Mouse (Mus musculus) embryonic facial prominence, embryonic 11.5 days (tissue): ENCODE results near the gene Zfp422. TPM values are rescaled to one million over a fixed set of nuclear protein-coding genes. Genes with fewer than 3 reads are reported as not detected.
"Not testable (repeated sequence)": the region's sequence is repeated elsewhere in the genome, so short reads cannot be mapped to it uniquely, and the experiment has no call there.

ENCODE experiments used
- ATAC-seq: fragments of 200-750 bp; cut with Nextera tagmentation; replicated peaks from 2 replicates; pipeline ENCODE4 v1.8.0; 2017; ENCODE audit warnings: low read depth; ENCODE audit not compliant: insufficient number of reproducible peaks, low FRiP score, low TSS enrichment
- DNase-seq: peaks from one replicate; pipeline ENCODE4 v3.0.0-alpha.2; 2015; ENCODE audit warnings: low spot score
- H3K27ac ChIP-seq: fragments of 300-500 bp; sonication (generic); replicated peaks from 2 replicates; pipeline ENCODE4 v1.5.1; 2014; ENCODE audit warnings: mild to moderate bottlenecking, low read depth, low read length, control low read depth
- H3K27me3 ChIP-seq: fragments of 300-500 bp; sonication (generic); 2 replicates; pipeline ENCODE4 v1.6.1; 2014; ENCODE audit warnings: mild to moderate bottlenecking, low read length, moderate library complexity, mixed read lengths; ENCODE audit not compliant: control insufficient read depth, insufficient read depth
- H3K36me3 ChIP-seq: fragments of 300-500 bp; sonication (generic); replicated peaks from 2 replicates; pipeline ENCODE4 v1.6.1; 2014; ENCODE audit warnings: low read depth, mild to moderate bottlenecking, low read length, moderate library complexity, mixed read lengths; ENCODE audit not compliant: control insufficient read depth, insufficient read depth
- H3K4me1 ChIP-seq: fragments of 300-500 bp; sonication (generic); 2 replicates; pipeline ENCODE4 v1.6.1; 2014; ENCODE audit warnings: low read length, mixed read lengths; ENCODE audit not compliant: control insufficient read depth, insufficient read depth
- H3K4me2 ChIP-seq: fragments of 300-500 bp; sonication (generic); 2 replicates; pipeline ENCODE4 v1.6.1; 2014; ENCODE audit warnings: low read depth, mild to moderate bottlenecking, control low read depth, low read length, moderate library complexity
- H3K4me3 ChIP-seq: fragments of 300-500 bp; sonication (generic); 2 replicates; pipeline ENCODE4 v1.5.1; 2014; ENCODE audit warnings: low read depth, low read length, control low read depth
- H3K9ac ChIP-seq: fragments of 300-500 bp; sonication (generic); replicated peaks from 2 replicates; pipeline ENCODE4 v1.6.1; 2014; ENCODE audit warnings: mild to moderate bottlenecking, control low read depth, low read length
- H3K9me3 ChIP-seq: fragments of 300-500 bp; sonication (generic); replicated peaks from 2 replicates; pipeline ENCODE4 v1.6.1; 2016; ENCODE audit warnings: mild to moderate bottlenecking, low read length, inconsistent platforms, mixed read lengths; ENCODE audit not compliant: control insufficient read depth
- WGBS: fragments of 180-500 bp; shearing (Covaris S2); extraction: QIAGEN DNeasy Blood & Tissue Kit; methylation state at CpG from one replicate; pipeline ENCODE4 v1.1.7; 2014; 5-methylcytosine and 5-hydroxymethylcytosine counted together
- polyA plus RNA-seq: library from polyadenylated mRNA; unstranded; fragments of >200 nt; fragmentation: Nextera tagmentation; extraction: Ambion mirVana; gene quantifications from 2 replicates; pipeline ENCODE4 v1.2.1, GENCODE M21; 2014

Gene Zfp422
- polyA plus RNA-seq, 1 experiment from 2014 or later = 353 TPM

DNA sequence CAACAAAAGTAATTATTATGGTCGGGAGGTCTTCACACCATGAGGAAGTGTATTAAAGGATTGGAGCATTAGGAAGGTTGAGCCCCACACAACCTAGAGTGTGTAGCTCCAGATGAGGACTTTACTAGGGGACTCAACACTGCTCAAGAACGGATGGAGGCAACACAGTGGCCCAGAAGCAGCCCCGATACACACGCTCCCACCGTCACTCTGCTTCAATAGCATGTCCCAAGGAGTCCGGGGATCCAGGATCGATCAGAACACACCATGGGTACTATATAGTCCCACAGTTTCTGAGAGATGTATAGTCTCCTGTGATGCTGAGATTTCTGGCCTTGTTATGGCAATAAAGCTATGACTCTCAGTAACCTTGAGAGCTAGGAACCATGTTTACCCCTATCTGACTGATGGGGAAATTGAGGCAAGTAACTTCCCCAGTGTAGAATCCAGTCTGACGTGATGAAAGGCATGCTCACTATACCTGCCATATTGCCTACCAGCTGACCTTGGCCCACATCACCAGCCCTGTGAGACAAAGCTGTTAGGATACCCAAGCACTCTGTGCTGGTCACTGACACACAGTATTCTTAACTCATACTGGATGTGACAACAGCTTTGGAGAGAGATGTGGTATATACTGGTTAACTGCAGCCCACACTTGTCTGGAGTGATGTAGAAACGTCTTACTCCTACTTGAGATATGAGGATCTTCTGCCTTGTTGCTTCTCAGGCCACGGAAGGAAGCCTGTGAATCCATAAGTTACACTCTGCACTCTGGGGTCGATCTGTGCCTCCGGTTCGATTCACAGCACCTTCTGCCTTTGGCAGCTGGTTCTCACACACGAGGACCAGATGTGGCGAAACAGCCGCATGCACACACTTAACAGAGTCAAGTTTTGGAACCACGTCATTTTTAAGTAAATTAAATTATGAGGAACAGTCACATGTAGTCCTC, 5.2 kb upstream of the Zfp422 start:
- WGBS = 90% methylated on average over 17 of the region's 17 CpGs
- Histone ChIP-seq H3K9me3 (no peaks in the 10 kb centered on the region), H3K9ac (no peak overlapping the region), H3K27me3 (no peaks in the 10 kb centered on the region), H3K36me3 (no peaks in the 10 kb centered on the region), H3K4me3 (no peak overlapping the region), H3K4me1 (no peaks in the 10 kb centered on the region), H3K27ac (no peak overlapping the region), H3K4me2 (no peak overlapping the region)
- DNase-seq (no peak), ATAC-seq (no peak)

DNA sequence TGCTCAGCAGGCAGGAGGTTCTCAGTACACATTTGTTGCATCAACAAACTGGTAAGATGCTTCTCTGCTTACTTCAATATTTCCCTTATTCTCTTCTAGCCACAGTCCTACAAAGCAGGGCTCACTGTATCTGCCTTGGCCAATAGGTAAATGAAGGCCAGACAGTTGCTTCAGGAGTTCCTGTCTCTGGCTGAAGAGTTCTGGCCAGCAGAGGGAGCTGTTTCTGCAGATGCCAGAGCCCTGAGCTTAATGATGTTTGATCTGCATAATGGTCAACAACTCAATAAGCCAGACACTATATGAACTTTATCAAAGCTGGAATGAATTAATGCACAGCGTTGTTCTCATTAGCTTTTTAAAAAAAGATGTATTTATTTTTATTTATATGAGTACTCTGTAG, 3.3 kb upstream of the Zfp422 start:
- 50% methylated on average over 1 of the region's 1 CpGs for WGBS
- Histone ChIP-seq H3K4me3 (no peak overlapping the region), H3K9ac (no peak overlapping the region), H3K4me1 (no peaks in the 10 kb centered on the region), H3K36me3 (no peaks in the 10 kb centered on the region), H3K9me3 (no peaks in the 10 kb centered on the region), H3K27ac (no peak overlapping the region), H3K4me2 (no peak overlapping the region), H3K27me3 (no peaks in the 10 kb centered on the region)
- DNase-seq = peak; percentile 77
- ATAC-seq = no peak

DNA sequence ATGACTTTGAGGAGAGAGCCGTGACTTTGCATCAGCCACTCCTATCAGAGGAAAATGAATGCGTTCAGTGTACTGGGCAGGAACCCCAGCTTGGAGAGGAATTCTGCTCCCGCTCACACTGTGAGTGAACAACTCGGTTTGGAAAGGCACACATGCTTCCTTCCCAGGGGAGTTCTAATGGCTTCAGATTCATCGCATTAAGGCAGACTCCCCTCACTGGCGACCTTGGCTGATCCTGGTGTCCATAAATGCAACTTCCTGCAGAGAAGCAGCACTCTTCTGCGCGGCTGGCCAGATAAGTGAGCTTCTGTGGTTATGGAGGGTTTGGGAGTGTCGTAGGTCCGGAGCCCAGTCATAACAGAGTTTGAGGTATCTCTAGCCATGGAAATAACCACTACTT, 967 bp upstream of the Zfp422 start:
- H3K4me2 ChIP-seq = no peak overlapping the region
- H3K4me1 ChIP-seq = no peaks in the 10 kb centered on the region
- H3K9ac ChIP-seq = no peak overlapping the region
- WGBS = 89% methylated on average over 10 of the region's 10 CpGs
- ATAC-seq (no peak), DNase-seq (no peak)
- H3K27me3 ChIP-seq = no peaks in the 10 kb centered on the region
- no peak overlapping the region for H3K27ac ChIP-seq
- no peaks in the 10 kb centered on the region; the same call in 1 of the 2 replicates for H3K36me3 ChIP-seq
- H3K9me3 ChIP-seq = no peaks in the 10 kb centered on the region
- H3K4me3 ChIP-seq = no peak overlapping the region

DNA sequence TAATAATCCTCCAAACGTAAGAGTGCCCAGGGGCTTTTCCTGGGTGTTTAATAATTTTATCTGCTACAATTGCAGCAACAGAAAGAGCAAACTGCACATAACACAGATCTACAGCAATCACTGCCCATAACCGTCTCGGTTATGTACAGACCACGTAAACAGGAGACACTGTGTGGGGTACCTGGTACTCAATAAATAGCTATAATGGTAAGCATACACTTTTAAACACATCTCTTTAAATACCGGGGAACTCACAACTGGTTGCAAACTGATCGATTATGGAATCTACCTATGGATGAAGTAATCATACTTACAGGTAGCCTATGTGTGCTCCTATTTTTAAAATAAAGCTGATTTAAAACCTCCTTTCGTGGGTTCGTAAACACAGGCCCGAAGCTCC, 704 bp downstream of the Zfp422 start:
- Histone ChIP-seq H3K27me3 (no peaks in the 10 kb centered on the region), H3K9me3 (no peaks in the 10 kb centered on the region), H3K4me2 (peak overlapping the region; percentile 57), H3K27ac (0 out of 2 replicates have a peak overlapping the region, but pooled peaks have one; percentile 82), H3K9ac (peak overlapping the region; percentile 98), H3K36me3 (no peaks in the 10 kb centered on the region; the same call in 1 of the 2 replicates), H3K4me3 (peak overlapping the region; percentile 82), H3K4me1 (no peaks in the 10 kb centered on the region)
- DNase-seq = no peak
- WGBS = 19% methylated on average over 9 of the region's 9 CpGs
- no peak for ATAC-seq

DNA sequence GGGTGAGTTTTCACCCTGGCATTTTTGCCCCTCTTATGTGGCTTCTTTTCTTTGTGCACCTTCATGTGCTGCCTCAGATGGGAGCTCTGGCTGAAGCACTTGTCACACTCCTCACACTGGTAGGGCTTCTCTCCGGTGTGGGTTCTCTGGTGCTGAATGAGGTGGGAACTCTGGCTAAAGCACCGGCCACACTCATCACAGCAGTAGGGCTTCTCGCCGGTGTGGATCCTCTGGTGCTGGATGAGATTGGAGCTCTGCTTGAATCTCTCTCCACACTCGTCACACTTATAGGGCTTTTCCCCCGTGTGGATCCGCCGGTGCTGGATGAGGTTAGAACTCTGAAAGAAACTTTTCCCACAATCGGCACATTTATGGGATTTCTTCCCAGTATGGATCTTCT, 2.4 kb downstream of the Zfp422 start:
- not testable (repeated sequence) for ATAC-seq, H3K9me3 ChIP-seq, H3K4me2 ChIP-seq, DNase-seq, H3K4me3 ChIP-seq, H3K9ac ChIP-seq, H3K36me3 ChIP-seq, H3K4me1 ChIP-seq, H3K27ac ChIP-seq, H3K27me3 ChIP-seq
- WGBS = 93% methylated on average over 9 of the region's 9 CpGs

DNA sequence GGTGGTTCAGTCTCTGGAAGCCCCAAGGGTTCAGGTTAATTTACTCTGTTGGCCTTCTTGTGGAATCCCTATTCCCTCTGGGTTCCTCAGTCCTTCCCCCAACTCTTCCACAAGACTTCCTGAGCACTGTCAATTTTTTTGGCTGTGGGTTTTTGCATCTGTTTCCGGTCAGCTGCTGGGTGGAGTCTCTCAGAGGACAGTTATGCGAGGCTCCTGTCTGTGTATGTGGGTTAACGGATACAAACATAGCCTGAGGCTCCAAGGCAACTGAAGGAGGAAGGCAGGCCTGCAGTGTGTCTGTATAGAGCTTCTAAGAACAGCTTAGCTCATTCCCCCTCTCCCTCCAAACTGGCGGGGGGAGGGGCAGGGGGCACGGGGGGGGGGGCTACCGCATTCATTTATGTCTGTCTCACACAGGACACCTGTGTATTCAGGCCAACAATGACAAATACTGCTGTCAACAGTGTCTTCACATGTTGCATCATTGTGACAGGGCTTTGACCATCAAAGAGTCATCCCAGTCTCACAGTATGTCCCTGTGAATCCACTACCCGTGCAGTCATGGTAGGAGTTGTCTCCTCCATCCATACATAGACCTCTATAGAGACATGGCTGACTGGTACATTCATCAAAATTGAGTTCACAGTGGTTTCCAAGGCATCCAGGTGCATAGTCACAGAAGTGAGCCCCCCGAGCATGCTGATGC, 7.3 kb downstream of the Zfp422 start:
- WGBS = 51% methylated on average over 8 of the region's 8 CpGs
- no peaks in the 10 kb centered on the region; the same call in 1 of the 2 replicates for H3K36me3 ChIP-seq
- DNase-seq (no peak), ATAC-seq (no peak)
- H3K4me3 ChIP-seq = no peak overlapping the region
- no peak overlapping the region for H3K9ac ChIP-seq
- no peaks in the 10 kb centered on the region for H3K9me3 ChIP-seq
- H3K27me3 ChIP-seq = no peaks in the 10 kb centered on the region
- no peak overlapping the region for H3K27ac ChIP-seq
- H3K4me1 ChIP-seq = no peaks in the 10 kb centered on the region
- H3K4me2 ChIP-seq = no peak overlapping the region

DNA sequence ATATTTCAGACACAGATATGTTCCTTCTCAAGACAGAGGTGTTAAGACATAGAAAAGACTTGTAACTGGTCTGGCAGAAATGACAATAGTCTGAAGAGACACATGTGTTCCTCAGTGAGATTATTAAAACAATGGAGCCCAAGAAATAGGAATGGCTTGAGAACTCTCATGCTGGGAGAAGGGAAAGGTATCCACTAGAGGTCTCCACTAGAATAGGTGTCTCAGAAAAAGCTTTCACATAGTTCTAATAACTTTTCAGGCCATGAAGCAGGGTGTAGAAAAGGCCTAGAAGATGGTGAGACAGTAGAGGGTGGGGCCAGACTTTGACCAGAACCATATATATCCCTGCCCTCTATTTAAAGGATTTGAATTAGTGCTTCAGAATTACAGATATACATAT, 10.7 kb downstream of the Zfp422 start:
- no peaks in the 10 kb centered on the region for H3K36me3 ChIP-seq
- no peaks in the 10 kb centered on the region for H3K9me3 ChIP-seq
- no peak overlapping the region for H3K27ac ChIP-seq
- H3K9ac ChIP-seq = no peak overlapping the region
- H3K27me3 ChIP-seq = no peaks in the 10 kb centered on the region
- H3K4me1 ChIP-seq = no peaks in the 10 kb centered on the region
- H3K4me2 ChIP-seq = no peak overlapping the region
- ATAC-seq (no peak), DNase-seq (no peak)
- no peak overlapping the region for H3K4me3 ChIP-seq

DNA sequence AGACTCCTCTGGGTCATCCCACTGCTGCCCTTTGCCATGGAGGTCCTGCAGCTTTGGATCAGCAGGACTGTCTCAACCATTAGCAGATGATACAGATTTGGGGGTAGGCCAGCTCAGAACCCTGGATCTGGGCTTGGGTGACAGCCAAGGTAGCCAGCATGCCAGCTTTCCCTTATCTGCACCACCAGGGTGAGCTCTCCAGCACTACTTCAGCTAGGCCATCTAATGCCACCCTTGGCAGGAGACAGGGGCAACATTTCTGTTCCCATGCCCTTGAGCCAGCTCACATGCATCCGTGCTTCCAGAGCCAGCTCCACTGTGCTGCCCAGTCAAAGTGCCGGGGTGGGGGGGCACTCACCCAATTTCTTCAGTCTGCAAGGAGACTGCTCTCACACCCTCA, 13.1 kb downstream of the Zfp422 start:
- Histone ChIP-seq H3K4me3 (no peak overlapping the region), H3K9me3 (no peaks in the 10 kb centered on the region), H3K4me2 (no peak overlapping the region), H3K27ac (no peak overlapping the region), H3K27me3 (no peaks in the 10 kb centered on the region), H3K4me1 (no peaks in the 10 kb centered on the region), H3K36me3 (no peaks in the 10 kb centered on the region), H3K9ac (no peak overlapping the region)
- no peak for DNase-seq
- no peak for ATAC-seq
- 93% methylated on average over 2 of the region's 2 CpGs for WGBS
